Mouse (Mus musculus) gastrocnemius, postnatal 10 days (tissue): ENCODE measurements around the gene Fndc7. TPM values are rescaled to one million over a fixed set of nuclear protein-coding genes. Genes with fewer than 3 reads are reported as not detected.

ENCODE experiments used
- total RNA-seq, 2 experiments: library from RNA; stranded (reverse); gene quantifications; 2 replicates each; pipeline ENCODE4 v1.2.3; 2021

Gene Fndc7
- total RNA-seq, 2 experiments from 2014 or later, result 0.07 to 0.34 TPM

Other genes starting within 250 kb of the Fndc7 start
- gene Clcc1, start 236.1 kb downstream of the Fndc7 start, total RNA-seq, result 10 to 100 TPM; 26.4 to 29.9 TPM
- gene Gpsm2, start 167.7 kb downstream of the Fndc7 start, total RNA-seq, result 10 to 100 TPM; 14.2 to 15.3 TPM
- gene Aknad1, start 150.3 kb downstream of the Fndc7 start, total RNA-seq, result under 1 TPM; 0.27 to 0.31 TPM
- 10 to 100 TPM; 31.8 to 38.5 TPM for gene Stxbp3, start 49.5 kb downstream of the Fndc7 start, total RNA-seq
- gene Prpf38b, start 21.7 kb upstream of the Fndc7 start, total RNA-seq, result 10 to 100 TPM; 24.3 to 31.5 TPM
- gene Henmt1, start 49.9 kb upstream of the Fndc7 start, total RNA-seq, result not detected
- gene Gm9857, start 50.4 kb upstream of the Fndc7 start, total RNA-seq, result not detected
- gene Fam102b, start 137.6 kb upstream of the Fndc7 start, total RNA-seq, result 10 to 100 TPM; 14.6 to 15.0 TPM
- gene Slc25a54, start 190.5 kb upstream of the Fndc7 start, total RNA-seq, result not detected
- gene Slc25a24, start 233.1 kb upstream of the Fndc7 start, total RNA-seq, result 10 to 100 TPM; 12.4 to 16.1 TPM